Mouse (Mus musculus) intestine, postnatal 0 days (tissue): ENCODE measurements around the gene Gucy1a1. TPM values are rescaled to one million over a fixed set of nuclear protein-coding genes. Genes with fewer than 3 reads are reported as not detected.
"Not testable (repeated sequence)": the region's sequence is repeated elsewhere in the genome, so short reads cannot be mapped to it uniquely, and the experiment has no call there.

Experiments
- ATAC-seq: fragments of 200-750 bp; cut with Nextera tagmentation; 2 replicates; pipeline ENCODE4 v1.8.0; 2017; ENCODE audit warnings: mild to moderate bottlenecking, moderate TSS enrichment, moderate library complexity
- H3K27ac ChIP-seq: fragments of 300-500 bp; sonication (generic); 2 replicates; pipeline ENCODE4 v1.5.1; 2014; ENCODE audit warnings: mild to moderate bottlenecking, low read depth, low read length, moderate library complexity
- H3K27me3 ChIP-seq: fragments of 300-500 bp; sonication (generic); replicated peaks from 2 replicates; pipeline ENCODE4 v1.6.1; 2014; ENCODE audit warnings: low read length, mixed read lengths; ENCODE audit not compliant: control insufficient read depth, insufficient read depth
- H3K36me3 ChIP-seq: fragments of 300-500 bp; sonication (generic); 2 replicates; pipeline ENCODE4 v1.6.1; 2014; ENCODE audit warnings: mild to moderate bottlenecking, moderate library complexity; ENCODE audit not compliant: control insufficient read depth, insufficient read depth
- H3K4me1 ChIP-seq: fragments of 300-500 bp; sonication (generic); replicated peaks from 2 replicates; pipeline ENCODE4 v1.6.1; 2014; ENCODE audit warnings: antibody characterized with exemption, low read length, mixed read lengths; ENCODE audit not compliant: control insufficient read depth, insufficient read depth
- H3K4me2 ChIP-seq: fragments of 300-500 bp; sonication (generic); replicated peaks from 2 replicates; pipeline ENCODE4 v1.6.1; 2014; ENCODE audit warnings: low read depth, mild to moderate bottlenecking, moderate library complexity
- H3K4me3 ChIP-seq: fragments of 300-500 bp; sonication (generic); 2 replicates; pipeline ENCODE4 v1.5.1; 2014; ENCODE audit warnings: low read depth, low read length
- H3K9ac ChIP-seq: fragments of 300-500 bp; sonication (generic); 2 replicates; pipeline ENCODE4 v1.6.1; 2014; ENCODE audit warnings: mild to moderate bottlenecking, low read depth, low read length
- H3K9me3 ChIP-seq: fragments of 300-500 bp; sonication (generic); 2 replicates; pipeline ENCODE4 v1.6.1; 2016; ENCODE audit warnings: mixed run types; ENCODE audit not compliant: control insufficient read depth
- CTCF ChIP-seq: sonication (generic); IDR thresholded peaks from 2 replicates; pipeline ENCODE4 v1.5.1; 2016; ENCODE audit warnings: low read depth, mild to moderate bottlenecking, control low read depth, antibody characterized with exemption, moderate library complexity
- WGBS: fragments of 180-500 bp; shearing (Covaris S2); extraction: QIAGEN DNeasy Blood & Tissue Kit; methylation state at CpG from one replicate; pipeline ENCODE4 v1.1.7; 2014; 5-methylcytosine and 5-hydroxymethylcytosine counted together
- polyA plus RNA-seq: library from polyadenylated mRNA; unstranded; fragments of >200 nt; fragmentation: Nextera tagmentation; extraction: Ambion mirVana; gene quantifications from 2 replicates; pipeline ENCODE4 v1.2.1, GENCODE M21; 2015

Gucy1a1 gene
- polyA plus RNA-seq, 1 experiment from 2014 or later = 15.7 TPM

- ATAC-seq = no peak
- no peaks in the 10 kb centered on the region for H3K36me3 ChIP-seq
- no peaks in the 10 kb centered on the region for H3K9me3 ChIP-seq
- no peak overlapping the region for H3K4me2 ChIP-seq
- no peak overlapping the region for H3K4me3 ChIP-seq
- no peak overlapping the region for H3K9ac ChIP-seq
- H3K27ac ChIP-seq = no peak overlapping the region
- TF ChIP-seq CTCF = no peak
- no peaks in the 10 kb centered on the region for H3K27me3 ChIP-seq
- 68% methylated on average over 2 of the region's 2 CpGs for WGBS
- no peaks in the 10 kb centered on the region for H3K4me1 ChIP-seq
These were observed 21.5 kb upstream of the Gucy1a1 start for GRCm38 (mm10) chr3:82167064-82167463.

- H3K27ac ChIP-seq = no peak overlapping the region
- H3K4me2 ChIP-seq = no peak overlapping the region
- H3K4me3 ChIP-seq = no peak overlapping the region
- no peak for ATAC-seq
- WGBS = 83% methylated on average over 2 of the region's 2 CpGs
- H3K9me3 ChIP-seq = no peaks in the 10 kb centered on the region
- no peak for TF ChIP-seq CTCF
- H3K9ac ChIP-seq = no peak overlapping the region
- H3K4me1 ChIP-seq = no peaks in the 10 kb centered on the region
- H3K27me3 ChIP-seq = no peaks in the 10 kb centered on the region
- H3K36me3 ChIP-seq = no peaks in the 10 kb centered on the region
These were observed 20.3 kb upstream of the Gucy1a1 start for GRCm38 (mm10) chr3:82165937-82166336.

- not testable (repeated sequence) for H3K9ac ChIP-seq, H3K27me3 ChIP-seq, H3K4me1 ChIP-seq, H3K27ac ChIP-seq, H3K9me3 ChIP-seq, ATAC-seq, H3K4me2 ChIP-seq, H3K4me3 ChIP-seq, H3K36me3 ChIP-seq
- 94% methylated on average over 1 of the region's 1 CpGs for WGBS
These were observed 17.4 kb upstream of the Gucy1a1 start for GRCm38 (mm10) chr3:82162992-82163391.

- H3K4me3 ChIP-seq = peak overlapping the region; percentile 53; the same call in 1 of the 2 replicates
- 0 out of 2 replicates have a peak overlapping the region, but pooled peaks have one; percentile 68 for H3K27ac ChIP-seq
- ATAC-seq = no peak
- H3K9ac ChIP-seq = no peak overlapping the region
- H3K9me3 ChIP-seq = no peaks in the 10 kb centered on the region
- H3K4me1 ChIP-seq = no peaks in the 10 kb centered on the region
- no peaks in the 10 kb centered on the region for H3K27me3 ChIP-seq
- H3K4me2 ChIP-seq = peak overlapping the region; percentile 63
- no peaks in the 10 kb centered on the region for H3K36me3 ChIP-seq
- TF ChIP-seq CTCF = no peak
These were observed 389 bp upstream of the Gucy1a1 start for GRCm38 (mm10) chr3:82145978-82146377.

- Histone ChIP-seq H3K4me3 (peak overlapping the region; percentile 53), H3K4me2 (peak overlapping the region; percentile 63), H3K27ac (peak overlapping the region; percentile 41; the same call in 1 of the 2 replicates), H3K9me3 (no peaks in the 10 kb centered on the region), H3K4me1 (no peaks in the 10 kb centered on the region), H3K9ac (peak overlapping the region; percentile 59), H3K36me3 (no peaks in the 10 kb centered on the region), H3K27me3 (no peaks in the 10 kb centered on the region)
- TF ChIP-seq CTCF = no peak
- no peak for ATAC-seq
- WGBS = 10% methylated on average over 14 of the region's 14 CpGs
These were observed 864 bp downstream of the Gucy1a1 start for GRCm38 (mm10) chr3:82144725-82145125.

GRCm38 (mm10) chr3:82140781-82141180 is 4.8 kb downstream of the Gucy1a1 start:
- Histone ChIP-seq H3K9me3 (no peaks in the 10 kb centered on the region), H3K9ac (no peak overlapping the region), H3K4me3 (no peak overlapping the region), H3K4me2 (peak overlapping the region; percentile 13; the same call in 1 of the 2 replicates), H3K27ac (no peak overlapping the region), H3K27me3 (no peaks in the 10 kb centered on the region), H3K36me3 (no peaks in the 10 kb centered on the region), H3K4me1 (no peaks in the 10 kb centered on the region)
- ATAC-seq = no peak
- 57% methylated on average over 5 of the region's 5 CpGs for WGBS
- no peak for TF ChIP-seq CTCF
